Mouse (Mus musculus) spleen, postnatal 36 days (tissue): ENCODE data around the gene Col11a2.

ENCODE experiments used
- DNase-seq, 2 experiments: peaks; one replicate each; pipeline ENCODE4 v3.0.0; 2022; ENCODE audit warnings: low spot score in 2 of 2, mixed read lengths in 1 of 2

Col11a2 gene

GRCm38 (mm10) chr17:34102831-34103230 is 63.6 kb downstream of the Col11a2 start:
- DNase-seq = peak in 1 of 2 experiments; percentile 56

- DNase-seq = no peak
Measured at GRCm38 (mm10) chr17:34104804-34105203, 65.6 kb downstream of the Col11a2 start.

GRCm38 (mm10) chr17:34106555-34106954 is 67.3 kb downstream of the Col11a2 start:
- DNase-seq = no peak

GRCm38 (mm10) chr17:34107109-34107867 is 68.1 kb downstream of the Col11a2 start:
- no peak for DNase-seq

- DNase-seq = no peak
Measured at GRCm38 (mm10) chr17:34108460-34108859, 69.2 kb downstream of the Col11a2 start.

GRCm38 (mm10) chr17:34109038-34109805 is 70.0 kb downstream of the Col11a2 start:
- peak in 1 of 2 experiments; percentile 31 for DNase-seq

- DNase-seq = no peak
Measured at GRCm38 (mm10) chr17:34109806-34110195, 70.6 kb downstream of the Col11a2 start.

- no peak for DNase-seq
Measured at GRCm38 (mm10) chr17:34110309-34110708, 71.1 kb downstream of the Col11a2 start.

- DNase-seq = no peak
Measured at GRCm38 (mm10) chr17:34114114-34114513, 74.9 kb downstream of the Col11a2 start.
